Mouse (Mus musculus): ENCODE measurements around the gene Abr. TPM values are rescaled to one million over a fixed set of nuclear protein-coding genes. Genes with fewer than 3 reads are reported as not detected.

Abr gene
- polyA plus RNA-seq (2017; shearing (Covaris generic)) = 10 to 100 TPM; 60.5 to 77.9 TPM

DNA sequence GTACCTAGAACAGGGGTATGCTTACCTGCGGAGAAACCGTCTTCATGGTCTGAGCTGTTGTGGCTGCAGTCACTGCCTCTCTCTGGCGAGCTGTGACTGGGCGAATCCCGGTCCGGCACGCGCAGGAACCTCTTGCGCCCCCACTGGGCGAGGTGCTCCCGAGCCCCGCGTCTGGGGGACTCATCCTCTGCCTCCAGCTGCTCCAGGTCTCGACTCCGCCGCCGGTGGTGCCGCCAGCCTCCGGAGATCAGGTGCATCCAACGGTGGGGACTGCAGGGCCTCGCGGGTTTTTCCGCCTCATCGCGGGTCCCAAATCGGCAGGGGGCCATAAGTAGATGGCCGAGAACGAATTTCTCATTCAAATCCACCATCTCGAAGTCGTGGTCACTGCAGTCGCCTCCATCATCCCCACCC lies at the start of gene Abr:
TSS of gene Abr (minus strand) at position 163 of the 414 bp plus-strand sequence.

GRCm38 (mm10) chr11:76406702-76407583 lies 215.2 kb downstream of the Abr start, which contains the start of gene Timm22:
Gene Timm22 (plus strand): TSS chr11:76406952.

GRCm38 (mm10) chr11:76398798-76399586 lies 223.1 kb downstream of the Abr start, which contains the start of gene Nxn:
Gene Nxn (minus strand): TSS chr11:76399140.

Other genes starting within 250 kb of the Abr start
- gene Nxn, start 223.2 kb downstream of the Abr start, polyA plus RNA-seq (2017; shearing (Covaris generic)) = 1 to 10 TPM in 1 of 2 experiments, under 1 TPM in 1; 0.63 to 2.4 TPM
- 10 to 100 TPM; 36.8 to 39.8 TPM for gene Timm22, start 215.4 kb downstream of the Abr start, polyA plus RNA-seq (2017; shearing (Covaris generic))
- gene Bhlha9, start 50.2 kb upstream of the Abr start, polyA plus RNA-seq (2017; shearing (Covaris generic)) = under 1 TPM in 1 of 2 experiments, not detected in 1; 0.22 TPM
- gene Trarg1, start 57.5 kb upstream of the Abr start, polyA plus RNA-seq (2017; shearing (Covaris generic)) = under 1 TPM in 1 of 2 experiments, not detected in 1; 0.18 TPM
- gene Gosr1, start 141.3 kb upstream of the Abr start, polyA plus RNA-seq (2017; shearing (Covaris generic)) = 10 to 100 TPM; 49.8 to 50.3 TPM
- gene Cpd, start 224.7 kb upstream of the Abr start, polyA plus RNA-seq (2017; shearing (Covaris generic)) = 10 to 100 TPM in 1 of 2 experiments, 1 to 10 TPM in 1; 5.0 to 11.7 TPM

All from inflammation-experienced regulatory T-cells (primary cell).